Mouse (Mus musculus) MEL (cell line): ENCODE measurements around the gene Lpin1.

Source experiments
- CTCF ChIP-seq, 3 experiments: IDR thresholded peaks in 2 of 3; conservative IDR thresholded peaks in 1 of 3; 2 replicates each; pipeline ENCODE4 v1.5.1; 2011 to 2012; ENCODE audit warnings: low read length in 3 of 3, low read depth in 2 of 3, mild to moderate bottlenecking in 2 of 3, improper control_type of control experiment in 1 of 3, inconsistent platforms in 1 of 3, mixed read lengths in 1 of 3, moderate library complexity in 1 of 3; ENCODE audit not compliant: control insufficient read depth in 1 of 3, insufficient read depth in 1 of 3, poor library complexity in 1 of 3, severe bottlenecking in 1 of 3
- ELF1 ChIP-seq: IDR thresholded peaks from 2 replicates; pipeline ENCODE4 v1.6.1; 2014; ENCODE audit warnings: low read depth, mild to moderate bottlenecking, inconsistent platforms, low read length, improper control_type of control experiment, moderate library complexity
- EP300 ChIP-seq, 2 experiments: IDR thresholded peaks; 2 replicates each; pipeline ENCODE4 v1.6.1; 2011; ENCODE audit warnings: improper control_type of control experiment in 2 of 2, low read length in 2 of 2, low read depth in 1 of 2, mild to moderate bottlenecking in 1 of 2
- GATA1 ChIP-seq: IDR thresholded peaks from 2 replicates; pipeline ENCODE4 v1.6.1; 2011; ENCODE audit warnings: low read depth, low read length, improper control_type of control experiment
- MAX ChIP-seq: IDR thresholded peaks from 2 replicates; pipeline ENCODE4 v1.6.1; 2011; ENCODE audit warnings: low read length, improper control_type of control experiment
- MAZ ChIP-seq: IDR thresholded peaks from 2 replicates; pipeline ENCODE4 v1.6.1; 2012; ENCODE audit warnings: low read depth, mild to moderate bottlenecking, inconsistent platforms, low read length, improper control_type of control experiment
- NELFE ChIP-seq: IDR thresholded peaks from 2 replicates; pipeline ENCODE4 v1.6.1; 2011; ENCODE audit warnings: low read depth, low read length, improper control_type of control experiment
- POLR2A ChIP-seq, 2 experiments: IDR thresholded peaks; 2 replicates each; pipeline ENCODE4 v1.6.1; 2011 to 2012; ENCODE audit warnings: low read length in 2 of 2, mild to moderate bottlenecking in 2 of 2, control low read depth in 1 of 2, improper control_type of control experiment in 1 of 2, low read depth in 1 of 2, moderate library complexity in 1 of 2; ENCODE audit not compliant: control insufficient read depth in 1 of 2, insufficient read depth in 1 of 2, poor library complexity in 1 of 2
- SIN3A ChIP-seq: IDR thresholded peaks from 2 replicates; pipeline ENCODE4 v1.6.1; 2012; ENCODE audit warnings: low read length, improper control_type of control experiment, inconsistent platforms
- TBP ChIP-seq: IDR thresholded peaks from 2 replicates; pipeline ENCODE4 v1.8.0; 2011; ENCODE audit warnings: low read depth, low read length, improper control_type of control experiment
- USF2 ChIP-seq, 2 experiments: IDR thresholded peaks; 2 replicates each; pipeline ENCODE4 v1.6.1; 2011 to 2012; ENCODE audit warnings: improper control_type of control experiment in 2 of 2, low read length in 2 of 2, borderline replicate concordance in 1 of 2, inconsistent platforms in 1 of 2, low read depth in 1 of 2, mild to moderate bottlenecking in 1 of 2; ENCODE audit not compliant: insufficient read depth in 1 of 2
- ZKSCAN1 ChIP-seq: IDR thresholded peaks from 2 replicates; pipeline ENCODE4 v1.6.1; 2012; ENCODE audit warnings: low read depth, mild to moderate bottlenecking, inconsistent platforms, low read length, improper control_type of control experiment, moderate library complexity

GRCm38 (mm10) chr12:16509122-16509752 lies 101.5 kb downstream of the Lpin1 start:
- TF ChIP-seq SIN3A (no peak; the same call in 1 of the 2 replicates), MAZ (peak; percentile 66; the same call in 1 of the 2 replicates), ZKSCAN1 (no peak), CTCF (IDR thresholded peaks at IDR 0.05 in 2 of 3, conservative IDR thresholded peaks at IDR 0.05 in 1 of 3; ENCODE audit: control insufficient read depth in 1 of 3, insufficient read depth in 1 of 3, low read depth in 2 of 3, low read length in 3 of 3, poor library complexity in 1 of 3, severe bottlenecking in 1 of 3) (peak; percentile 68 to 84 (median 80)), USF2 (IDR thresholded peaks at IDR 0.05; ENCODE audit: borderline replicate concordance in 1 of 2, insufficient read depth in 1 of 2, low read depth in 1 of 2, low read length in 2 of 2) (no peak), MAX (no peak), TBP (no peak), POLR2A (IDR thresholded peaks at IDR 0.05; ENCODE audit: control insufficient read depth in 1 of 2, insufficient read depth in 1 of 2, low read depth in 1 of 2, low read length in 2 of 2, poor library complexity in 1 of 2) (no peak), ELF1 (no peak), EP300 (IDR thresholded peaks at IDR 0.05; ENCODE audit: low read depth in 1 of 2, low read length in 2 of 2) (no peak), GATA1 (no peak), NELFE (no peak)
